Mouse (Mus musculus) inflammation-experienced regulatory T-cells (primary cell): Measurements from ENCODE around the gene Mvp. TPM values are rescaled to one million over a fixed set of nuclear protein-coding genes. Genes with fewer than 3 reads are reported as not detected.

Experiments used
- polyA plus RNA-seq, 2 experiments: library from polyadenylated mRNA; unstranded; fragments of 100-300 nt; shearing (Covaris generic); gene quantifications; one replicate each; pipeline ENCODE4 v1.2.1; 2017

The Mvp gene
- polyA plus RNA-seq, result 10 to 100 TPM; 49.5 to 51.3 TPM

DNA sequence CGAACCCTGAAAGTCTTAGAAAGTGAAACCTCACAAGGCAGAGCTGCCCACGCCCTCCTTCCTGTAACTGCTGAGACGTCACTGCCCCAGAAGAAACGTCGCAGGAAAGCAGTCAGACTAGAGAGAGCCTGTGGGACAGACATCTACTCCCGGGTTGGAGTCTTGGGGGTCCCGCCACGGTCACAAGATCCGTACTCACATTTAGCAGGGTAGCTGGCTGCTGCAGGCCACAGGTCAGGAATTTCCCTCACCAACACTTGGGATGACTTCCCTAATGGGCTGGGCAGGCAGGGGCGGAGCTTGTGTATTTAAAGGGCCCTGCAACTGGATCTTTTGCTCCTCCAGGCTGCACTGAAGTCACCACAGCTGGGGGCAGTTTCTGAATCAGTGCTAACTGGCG, at the start of gene Mvp:
Gene Mvp, minus strand, starts transcription at position 302 of the 400 bp plus-strand sequence.

DNA sequence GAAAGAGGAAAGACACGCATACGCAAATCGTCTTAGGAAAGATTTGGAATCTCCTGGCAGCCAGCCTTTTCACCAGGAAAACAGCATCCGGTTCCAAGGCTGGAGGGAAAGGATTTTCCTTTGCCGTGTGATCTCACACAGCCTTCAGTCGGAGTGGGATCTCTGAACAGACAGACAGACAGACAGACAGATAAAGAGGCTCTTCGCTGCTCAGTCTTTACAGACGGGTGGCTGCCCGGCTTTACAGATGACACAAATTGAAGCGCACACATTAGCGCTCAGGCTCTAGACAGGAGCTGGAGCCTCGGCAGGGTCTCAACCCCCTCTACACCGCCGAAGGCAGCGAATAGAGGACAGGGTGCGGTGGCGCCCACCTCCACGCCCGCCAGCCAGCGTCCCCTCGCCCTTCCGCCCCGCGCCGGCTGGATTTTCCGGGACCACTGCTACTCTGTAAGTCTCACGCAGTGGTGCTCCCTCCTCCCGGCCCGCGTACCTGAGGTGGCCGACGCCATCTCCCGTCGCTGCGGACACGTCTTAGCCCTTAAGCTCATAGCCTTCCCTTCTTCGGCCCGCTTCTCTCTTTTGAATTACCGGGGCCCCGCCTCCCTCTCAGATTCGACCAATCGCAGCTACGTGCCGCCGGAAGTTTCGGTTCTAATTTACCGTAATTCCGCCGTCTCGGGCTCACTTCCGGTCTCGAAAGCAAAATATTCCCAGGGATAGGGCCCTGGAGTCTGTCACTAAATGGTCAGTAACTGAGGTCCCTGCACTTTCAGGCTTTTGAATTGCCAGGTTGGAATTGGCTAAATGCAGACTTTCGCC, 27.6 kb upstream of the Mvp start, which contains the start of gene Kif22:
Gene Kif22, minus strand, starts transcription at position 621 of the 822 bp plus-strand sequence.

DNA sequence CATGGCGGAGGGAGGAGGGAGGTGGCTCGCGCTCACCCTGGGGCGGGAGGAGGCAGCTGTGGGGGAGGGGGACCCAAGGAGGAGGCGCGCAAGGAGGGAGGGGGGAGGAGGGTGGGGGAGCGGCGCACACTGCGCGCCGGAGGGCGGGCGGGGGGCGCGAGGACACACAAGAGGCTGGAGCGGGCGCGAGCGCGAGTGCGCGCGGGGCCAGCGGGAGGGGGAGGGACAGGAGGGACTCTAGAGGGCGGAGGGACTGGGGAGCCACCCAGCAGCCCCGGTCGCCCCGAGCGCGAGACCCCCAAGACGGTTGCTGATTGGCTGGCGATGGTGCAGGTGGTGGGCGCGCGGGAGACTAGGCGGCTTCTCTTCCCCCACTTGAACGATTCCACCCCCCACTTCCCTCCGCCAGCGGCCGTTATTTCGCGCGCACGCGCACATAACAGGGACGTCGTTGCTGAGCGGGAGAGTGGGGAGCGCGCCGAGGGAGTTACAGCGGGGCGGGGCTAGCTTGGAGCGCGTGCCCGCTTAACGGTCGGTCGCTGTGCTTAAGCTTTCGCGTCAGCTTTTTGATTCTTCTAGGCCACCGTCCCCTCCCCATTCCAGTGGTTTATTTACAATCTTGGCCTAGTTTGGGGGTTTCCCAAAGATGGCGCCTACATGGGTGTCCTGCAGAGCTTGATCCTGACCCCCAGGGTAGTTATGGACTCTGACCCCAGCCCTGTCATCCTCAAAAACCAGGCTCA, 12.7 kb upstream of the Mvp start, which contains the start of gene Maz:
Gene Maz, minus strand, starts transcription at position 54 of the 743 bp plus-strand sequence.

DNA sequence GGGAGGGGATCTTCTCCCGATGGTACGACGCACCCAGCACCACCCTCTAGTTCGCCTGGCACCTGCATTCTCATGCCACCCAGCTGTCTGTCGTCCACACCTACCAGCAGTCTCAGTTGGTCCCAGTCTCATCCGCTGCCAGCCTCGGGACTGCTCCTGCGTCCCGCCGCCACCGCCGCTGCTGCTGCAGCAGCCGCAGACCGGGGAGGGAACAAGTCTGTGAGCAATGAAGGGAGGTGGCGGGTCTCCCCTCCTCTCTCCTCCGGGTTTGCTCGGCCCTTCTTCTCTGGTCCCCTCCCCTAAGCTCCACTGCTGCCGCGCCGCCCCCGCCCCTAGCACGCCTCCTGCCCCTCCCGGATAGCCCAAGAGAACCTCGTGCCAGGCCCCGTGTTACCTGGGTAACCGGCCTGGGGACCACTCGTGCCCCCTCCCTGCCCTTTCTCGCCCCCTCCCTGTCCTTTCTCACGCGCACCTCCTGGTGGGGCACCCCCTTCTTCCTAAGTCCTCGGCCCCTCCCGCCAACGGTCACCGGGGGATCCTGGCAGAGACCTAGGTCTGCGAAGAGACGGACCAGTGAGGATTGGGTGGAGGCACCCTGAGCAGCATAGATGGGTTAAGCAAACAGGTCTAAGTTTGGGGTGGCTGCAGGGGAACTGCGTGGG, 6.6 kb upstream of the Mvp start, which contains the start of the genes Gm42742 and Prrt2:
Gene Gm42742, minus strand, starts transcription at position 197 of the 662 bp plus-strand sequence.
Gene Prrt2, minus strand, starts transcription at position 311 of the 662 bp plus-strand sequence.

DNA sequence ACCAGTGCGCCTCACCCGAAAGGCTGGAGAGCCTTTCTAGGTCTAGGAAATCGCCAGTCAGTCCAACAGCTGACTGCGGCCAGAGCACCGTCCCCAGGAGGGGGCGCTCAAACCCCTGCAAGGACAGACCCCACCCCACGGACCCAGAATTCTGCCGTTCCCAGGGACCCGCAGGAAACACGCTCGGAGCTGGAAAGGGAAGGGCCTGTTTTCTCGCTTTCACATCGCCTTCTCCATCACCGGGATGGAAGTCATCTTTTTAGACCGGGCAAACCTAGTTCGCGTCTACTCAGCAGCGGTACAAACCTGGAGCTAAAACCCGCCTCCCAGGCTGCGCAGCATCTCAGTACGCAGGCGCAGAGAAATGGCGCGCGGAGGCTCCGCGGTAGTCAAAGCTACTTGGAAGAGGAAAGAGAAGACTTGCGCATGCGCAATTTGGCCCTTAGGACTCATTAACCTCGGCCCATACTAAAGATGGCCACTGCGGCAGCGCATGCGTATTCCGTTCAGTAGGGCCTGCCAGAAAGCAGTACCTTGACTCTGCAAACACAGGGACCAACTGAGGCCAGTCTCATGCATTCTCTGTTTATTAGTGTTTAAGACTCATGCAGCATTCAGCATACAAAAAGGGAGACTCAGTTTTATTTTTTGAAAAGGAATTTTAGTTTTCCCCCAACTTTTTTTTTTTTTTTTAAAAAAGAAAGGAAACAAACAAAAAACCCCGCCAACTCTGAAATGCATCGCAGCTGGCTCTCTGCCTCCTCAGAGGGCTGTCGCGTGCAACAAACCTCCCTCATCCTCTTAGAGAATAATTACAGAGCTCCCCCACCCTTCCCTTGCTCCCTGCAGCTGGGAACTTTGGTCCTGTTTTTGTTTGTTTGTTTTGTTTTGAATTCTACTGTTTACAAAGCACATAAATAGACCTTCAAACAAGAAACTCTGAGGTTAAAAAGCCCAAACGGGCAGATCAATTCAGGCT, 2.8 kb upstream of the Mvp start, which contains the start of gene Pagr1a:
Gene Pagr1a, minus strand, starts transcription at position 382 of the 979 bp plus-strand sequence.

DNA sequence TGATC, 1.9 kb upstream of the Mvp start, which contains the start of gene Pagr1b:
Gene Pagr1b, minus strand, starts transcription at position 4 of the 5 bp plus-strand sequence.

DNA sequence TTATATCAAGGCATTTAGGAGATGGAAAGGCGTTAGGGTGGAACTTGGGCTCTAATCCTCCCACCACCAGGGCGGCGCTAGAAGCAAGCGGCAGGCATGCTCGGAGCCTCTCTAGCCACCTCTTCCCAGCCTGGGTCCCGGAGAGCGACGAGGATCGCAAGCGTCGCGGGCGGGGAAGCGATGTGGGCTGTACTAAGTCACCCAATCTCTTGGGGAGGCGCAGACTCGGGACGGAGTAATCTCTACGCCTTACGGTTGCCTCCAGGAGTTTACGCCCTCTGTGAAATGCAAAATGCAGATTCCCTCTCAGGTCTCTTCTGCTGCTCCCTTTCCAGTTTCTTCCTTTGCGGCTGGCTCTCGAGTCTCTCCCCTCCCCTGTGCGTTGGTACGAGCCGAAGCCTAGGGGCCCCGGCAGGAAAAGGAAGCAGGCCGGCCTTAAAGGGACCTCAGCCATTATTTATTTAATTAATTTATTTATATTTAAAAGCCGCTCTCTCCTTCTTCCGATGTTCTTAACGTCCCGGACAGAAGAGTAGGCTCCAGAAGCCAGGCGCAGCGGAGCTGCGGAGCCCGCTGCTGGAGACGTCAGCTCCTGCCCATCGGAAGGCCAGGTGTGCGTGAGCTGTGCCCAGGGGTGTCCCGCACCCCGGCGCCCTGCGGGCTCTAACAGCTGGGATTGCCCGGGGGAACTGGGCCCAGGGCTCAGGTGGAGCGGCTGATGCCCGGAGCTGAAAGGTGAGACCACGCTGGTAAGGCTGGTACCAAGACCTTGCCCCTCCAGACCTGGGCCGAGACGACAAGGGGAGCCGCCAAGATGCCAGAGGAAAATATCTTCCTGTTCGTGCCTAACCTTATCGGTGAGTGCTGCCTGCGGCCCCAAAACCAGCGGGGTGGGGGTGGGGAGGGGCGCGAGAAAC, 38.2 kb downstream of the Mvp start, which contains the start of gene Cdiptos:
Gene Cdiptos, minus strand, starts transcription at position 149 of the 917 bp plus-strand sequence.

DNA sequence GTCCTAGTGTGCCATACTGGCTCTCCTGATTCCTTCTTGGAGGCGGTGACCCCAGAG, 38.7 kb downstream of the Mvp start, which contains the start of gene Cdipt:
Gene Cdipt, plus strand, starts transcription at position 22 of the 57 bp plus-strand sequence.

DNA sequence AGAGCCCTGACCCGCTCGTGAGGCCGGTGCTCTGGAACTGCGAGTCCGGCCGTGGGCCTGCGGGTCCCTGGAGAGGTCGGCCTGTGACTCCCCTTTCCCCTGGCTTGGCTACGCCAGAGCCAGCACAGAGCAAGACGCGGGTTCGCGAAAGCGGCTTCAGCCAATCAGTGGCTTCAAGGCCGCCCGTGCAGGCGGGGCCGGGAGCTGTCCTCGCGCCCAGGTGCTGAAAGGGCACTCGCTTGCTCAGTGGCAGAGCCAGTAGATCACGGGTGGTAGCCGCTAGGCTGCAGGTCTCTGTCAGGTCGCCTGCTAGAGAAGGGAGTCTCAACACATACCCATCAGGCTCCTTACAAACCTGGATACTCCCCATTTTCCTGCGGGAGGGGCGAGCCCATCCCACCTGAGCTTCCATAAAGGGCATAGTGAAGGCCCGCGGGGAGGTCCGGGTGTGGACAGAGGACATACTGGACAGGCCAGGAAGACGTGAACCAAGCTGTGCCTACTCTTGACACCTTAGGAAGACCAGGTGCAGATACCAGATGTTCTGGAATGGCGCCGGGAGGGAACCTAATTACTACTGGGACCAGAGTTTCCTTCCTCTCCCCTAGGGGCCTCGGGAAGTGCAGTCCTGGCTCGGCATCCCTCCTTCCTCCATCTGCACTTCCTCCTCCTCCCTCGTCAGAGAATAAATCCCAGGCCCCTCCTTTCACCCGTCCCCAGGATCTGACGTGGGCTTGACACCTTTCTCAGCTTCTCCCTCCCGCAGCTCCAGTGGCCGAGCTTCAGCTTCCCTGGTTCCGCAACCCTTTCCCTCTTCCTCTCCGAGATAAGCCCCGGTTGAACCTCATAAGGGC, 64.4 kb downstream of the Mvp start, which contains the start of gene Sez6l2:
Gene Sez6l2, plus strand, starts transcription at position 771 of the 854 bp plus-strand sequence.

DNA sequence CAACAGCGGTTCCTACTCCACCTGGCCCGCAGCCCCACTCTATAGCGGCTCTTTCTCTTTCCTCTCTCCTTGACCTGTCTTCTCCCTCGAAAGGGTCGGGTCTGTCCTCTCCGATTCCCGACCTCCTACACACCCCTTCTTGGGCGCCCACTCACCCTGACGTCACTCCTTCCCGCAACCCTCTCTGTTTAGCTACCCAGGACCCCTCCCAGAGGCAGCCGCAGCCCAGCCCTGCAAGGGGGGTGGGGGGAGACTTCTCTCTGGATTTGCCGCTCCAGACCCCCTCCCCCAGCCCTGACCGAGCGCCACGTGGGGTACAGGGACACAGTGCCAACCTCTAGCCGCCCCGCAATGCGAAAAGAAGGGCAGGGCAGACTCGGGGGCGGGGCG, 65.0 kb downstream of the Mvp start, which contains the start of gene Asphd1:
Gene Asphd1, minus strand, starts transcription at position 180 of the 390 bp plus-strand sequence.

Other genes starting within 250 kb of the Mvp start
- gene Gdpd3, start 248.3 kb downstream of the Mvp start, polyA plus RNA-seq, result 1 to 10 TPM in 1 of 2 experiments, under 1 TPM in 1; 0.89 to 1.3 TPM
- 100 to 1,000 TPM; 490 to 573 TPM for gene Ypel3, start 237.7 kb downstream of the Mvp start, polyA plus RNA-seq
- gene Tbx6, start 233.1 kb downstream of the Mvp start, polyA plus RNA-seq, result 1 to 10 TPM; 4.3 to 6.4 TPM
- 100 to 1,000 TPM; 363 to 467 TPM for gene Ppp4c, start 222.1 kb downstream of the Mvp start, polyA plus RNA-seq
- under 1 TPM; 0.16 to 0.97 TPM for gene Fam57b, start 217.0 kb downstream of the Mvp start, polyA plus RNA-seq
- gene 4930451I11Rik, start 183.0 kb downstream of the Mvp start, polyA plus RNA-seq, result not detected
- gene Doc2a, start 167.2 kb downstream of the Mvp start, polyA plus RNA-seq, result not detected
- gene Hirip3, start 152.6 kb downstream of the Mvp start, polyA plus RNA-seq, result 1 to 10 TPM; 7.9 to 8.7 TPM
- 10 to 100 TPM; 75.8 to 78.6 TPM for gene Ino80e, start 152.2 kb downstream of the Mvp start, polyA plus RNA-seq
- 10 to 100 TPM; 44.6 to 51.3 TPM for gene Taok2, start 129.9 kb downstream of the Mvp start, polyA plus RNA-seq
- gene Tmem219, start 91.7 kb downstream of the Mvp start, polyA plus RNA-seq, result 10 to 100 TPM; 39.4 to 53.1 TPM
- gene Kctd13, start 85.7 kb downstream of the Mvp start, polyA plus RNA-seq, result 10 to 100 TPM; 31.6 to 38.0 TPM
- under 1 TPM; 0.19 to 0.69 TPM for gene Asphd1, start 65.0 kb downstream of the Mvp start, polyA plus RNA-seq
- 1 to 10 TPM in 1 of 2 experiments, under 1 TPM in 1; 0.74 to 1.0 TPM for gene Sez6l2, start 64.1 kb downstream of the Mvp start, polyA plus RNA-seq
- gene Cdipt, start 38.7 kb downstream of the Mvp start, polyA plus RNA-seq, result 100 to 1,000 TPM; 248 to 261 TPM
- 1 to 10 TPM in 1 of 2 experiments, under 1 TPM in 1; 0.94 to 3.5 TPM for gene Cdiptos, start 38.5 kb downstream of the Mvp start, polyA plus RNA-seq
- gene Pagr1b, start 1.9 kb upstream of the Mvp start, polyA plus RNA-seq, result 1 to 10 TPM in 1 of 2 experiments, under 1 TPM in 1; 0.71 to 3.4 TPM
- 100 to 1,000 TPM; 140 to 147 TPM for gene Pagr1a, start 2.7 kb upstream of the Mvp start, polyA plus RNA-seq
- 10 to 100 TPM; 35.6 to 68.8 TPM for gene Gm42742, start 6.5 kb upstream of the Mvp start, polyA plus RNA-seq
- gene Prrt2, start 6.6 kb upstream of the Mvp start, polyA plus RNA-seq, result 10 to 100 TPM in 1 of 2 experiments, 1 to 10 TPM in 1; 9.5 to 16.8 TPM
- gene Maz, start 12.4 kb upstream of the Mvp start, polyA plus RNA-seq, result 100 to 1,000 TPM; 152 to 157 TPM
- 10 to 100 TPM; 10.1 to 11.0 TPM for gene Kif22, start 27.9 kb upstream of the Mvp start, polyA plus RNA-seq
- 1 to 10 TPM in 1 of 2 experiments, not detected in 1; 1.0 TPM for gene Zg16, start 72.7 kb upstream of the Mvp start, polyA plus RNA-seq
- 100 to 1,000 TPM; 320 to 356 TPM for gene AI467606, start 76.7 kb upstream of the Mvp start, polyA plus RNA-seq
- gene Qprt, start 107.6 kb upstream of the Mvp start, polyA plus RNA-seq, result 10 to 100 TPM; 17.9 to 21.1 TPM
- gene Spn, start 123.2 kb upstream of the Mvp start, polyA plus RNA-seq, result 100 to 1,000 TPM in 1 of 2 experiments, 10 to 100 TPM in 1; 81.1 to 120 TPM
- gene Cd2bp2, start 181.4 kb upstream of the Mvp start, polyA plus RNA-seq, result 10 to 100 TPM; 59.9 to 63.9 TPM
- 100 to 1,000 TPM in 1 of 2 experiments, 10 to 100 TPM in 1; 71.6 to 101 TPM for gene Tbc1d10b, start 193.8 kb upstream of the Mvp start, polyA plus RNA-seq
- gene Mylpf, start 194.3 kb upstream of the Mvp start, polyA plus RNA-seq, result 10 to 100 TPM; 11.1 to 22.9 TPM
- 10 to 100 TPM; 20.4 to 32.8 TPM for gene Zfp553, start 218.4 kb upstream of the Mvp start, polyA plus RNA-seq
- gene Sept1, start 218.5 kb upstream of the Mvp start, polyA plus RNA-seq, result 100 to 1,000 TPM; 433 to 501 TPM
- gene Zfp771, start 229.7 kb upstream of the Mvp start, polyA plus RNA-seq, result 10 to 100 TPM; 14.6 to 20.7 TPM
- gene Dctpp1, start 246.1 kb upstream of the Mvp start, polyA plus RNA-seq, result 10 to 100 TPM; 27.8 to 34.4 TPM